Mouse (Mus musculus): ENCODE measurements around the gene Fam83d.

The Fam83d gene

GRCm38 (mm10) chr2:158767742-158768339 lies at the start of gene Fam83d:
Fam83d (plus strand) TSS chr2:158768093.
- peak; percentile 96 to 98 for DNase-seq

- peak; percentile 91 to 95 for DNase-seq
These were observed 48.9 kb upstream of the Fam83d start for GRCm38 (mm10) chr2:158718816-158719549.

- DNase-seq, result no peak
These were observed 47.0 kb upstream of the Fam83d start for GRCm38 (mm10) chr2:158720715-158721370.

- DNase-seq, result no peak
These were observed 46.4 kb upstream of the Fam83d start for GRCm38 (mm10) chr2:158721481-158721880.

- DNase-seq, result no peak
These were observed 45.8 kb upstream of the Fam83d start for GRCm38 (mm10) chr2:158722135-158722534.

- DNase-seq, result peak; percentile 80 to 85
These were observed 44.8 kb upstream of the Fam83d start for GRCm38 (mm10) chr2:158722991-158723551.

GRCm38 (mm10) chr2:158723806-158724205 lies 44.1 kb upstream of the Fam83d start:
- peak; percentile 63 to 71 for DNase-seq

- DNase-seq, result no peak
These were observed 41.6 kb upstream of the Fam83d start for GRCm38 (mm10) chr2:158726252-158726651.

- peak in 1 of 2 experiments; percentile 43 for DNase-seq
These were observed 39.7 kb upstream of the Fam83d start for GRCm38 (mm10) chr2:158728061-158728815.

- DNase-seq, result no peak
These were observed 37.0 kb upstream of the Fam83d start for GRCm38 (mm10) chr2:158730896-158731295.

GRCm38 (mm10) chr2:158732521-158732920 lies 35.4 kb upstream of the Fam83d start:
- DNase-seq, result no peak

- DNase-seq, result peak; percentile 37 to 47
These were observed 34.8 kb upstream of the Fam83d start for GRCm38 (mm10) chr2:158733136-158733535.

GRCm38 (mm10) chr2:158733914-158734313 lies 34.0 kb upstream of the Fam83d start:
- DNase-seq, result peak; percentile 71 to 77

GRCm38 (mm10) chr2:158734500-158735152 lies 33.3 kb upstream of the Fam83d start:
- DNase-seq, result no peak

- DNase-seq, result peak; percentile 71 to 78
These were observed 32.6 kb upstream of the Fam83d start for GRCm38 (mm10) chr2:158735340-158735739.

- DNase-seq, result peak in 1 of 2 experiments; percentile 33
These were observed 31.6 kb upstream of the Fam83d start for GRCm38 (mm10) chr2:158736247-158736646.

GRCm38 (mm10) chr2:158738591-158738990 lies 29.3 kb upstream of the Fam83d start:
- DNase-seq, result no peak

- no peak for DNase-seq
These were observed 28.8 kb upstream of the Fam83d start for GRCm38 (mm10) chr2:158739113-158739512.

- no peak for DNase-seq
These were observed 26.8 kb upstream of the Fam83d start for GRCm38 (mm10) chr2:158741011-158741501.

GRCm38 (mm10) chr2:158742431-158742830 lies 25.5 kb upstream of the Fam83d start:
- DNase-seq, result no peak

GRCm38 (mm10) chr2:158743518-158744141 lies 24.3 kb upstream of the Fam83d start:
- DNase-seq, result no peak
